Mouse (Mus musculus): ENCODE measurements around the gene Ttc39d.
"Not testable (repeated sequence)": the region's sequence is repeated elsewhere in the genome, so short reads cannot be mapped to it uniquely, and the experiment has no call there.

Gene Ttc39d

DNA sequence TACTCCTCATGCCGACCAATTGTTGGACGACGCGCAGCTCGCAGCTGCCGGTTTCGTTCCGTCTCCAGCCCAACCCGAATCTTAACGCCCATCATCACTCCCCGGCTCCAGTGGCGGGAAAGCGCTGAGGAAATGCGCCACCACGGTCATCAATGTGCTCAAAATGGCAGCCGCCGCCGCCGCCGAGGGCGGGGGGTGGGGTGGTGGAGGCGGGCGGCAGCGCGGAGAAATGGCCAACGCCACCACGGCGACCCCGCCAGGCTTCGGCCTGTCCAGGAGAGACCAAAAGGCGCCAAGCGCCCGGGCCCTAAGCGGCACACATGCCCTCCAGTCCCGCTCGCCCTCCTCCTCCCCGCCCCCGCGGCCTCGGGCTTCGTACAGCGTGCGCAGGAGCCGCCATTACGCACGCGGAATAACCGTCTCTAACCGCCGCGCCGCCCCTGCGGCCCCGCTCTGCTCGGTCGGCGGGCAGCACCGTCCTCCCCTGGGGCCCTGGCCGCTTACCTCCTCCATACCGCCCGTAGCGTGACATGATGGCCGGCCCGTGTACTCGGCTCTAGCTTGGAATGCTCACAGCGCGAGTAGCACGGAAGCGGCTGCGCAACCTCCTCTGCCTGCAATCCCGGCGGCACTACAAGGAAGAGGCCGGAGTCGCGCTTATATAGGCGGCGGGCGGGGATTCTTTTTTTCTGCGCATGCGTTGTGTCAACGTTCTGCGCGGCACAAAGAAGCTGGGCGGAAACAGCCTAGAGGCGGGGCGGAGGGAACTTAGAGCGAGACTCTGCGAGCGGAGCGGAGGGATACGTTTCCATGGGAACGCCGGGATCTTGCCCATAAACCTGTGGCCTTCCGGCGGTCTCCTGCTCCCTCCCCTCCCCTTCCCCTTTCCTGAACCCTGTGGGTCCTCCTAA is at the start of gene Ttc39d, which contains the start of gene Srsf7:
Gene Ttc39d (plus strand): TSS at position 790 of the 911 bp plus-strand sequence.
Gene Srsf7 (minus strand): TSS at position 637 of the 911 bp plus-strand sequence.
- peak; percentile 99 for DNase-seq (ENCODE audit: low spot score)

DNA sequence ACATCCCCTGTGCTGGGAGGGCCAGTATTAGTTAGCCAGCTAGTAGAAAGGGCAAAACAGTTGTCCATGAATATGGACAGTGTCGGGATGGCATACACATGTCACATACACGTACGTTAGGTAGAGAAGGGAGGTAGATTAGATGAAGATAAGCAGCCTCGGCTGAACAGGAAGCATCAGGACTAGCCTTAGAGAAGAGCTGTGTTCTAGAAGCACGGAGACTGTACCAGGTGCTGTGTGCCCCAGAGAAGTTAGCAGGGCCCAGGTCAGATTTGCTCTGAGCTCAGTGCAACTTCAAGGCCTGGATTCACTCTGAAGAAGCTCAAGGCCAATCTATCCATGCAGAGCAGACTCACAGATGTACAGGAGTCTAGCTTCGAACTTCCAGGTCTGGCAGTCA is 49.8 kb upstream of the Ttc39d start:
- no peak for DNase-seq (ENCODE audit: low spot score)

DNA sequence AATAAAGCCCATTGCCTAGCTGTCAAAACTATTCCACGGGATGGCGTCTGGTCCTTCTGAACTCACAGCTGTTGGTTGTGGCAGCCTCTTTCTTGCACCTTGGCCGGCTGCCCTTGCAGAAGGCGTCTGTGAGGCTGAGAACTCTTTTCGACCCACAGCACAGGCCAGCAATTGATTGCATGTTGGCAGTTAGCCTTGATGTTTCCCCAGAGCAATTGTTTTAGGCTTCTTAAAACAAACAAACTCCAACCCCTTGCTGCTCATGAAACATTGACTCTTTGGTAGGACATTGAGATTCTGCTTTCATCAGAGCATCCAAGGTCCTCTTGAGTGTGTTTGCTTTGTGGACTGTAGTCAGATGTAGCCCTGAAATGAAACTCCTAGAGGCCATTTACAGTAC is 46.8 kb upstream of the Ttc39d start:
- no peak for DNase-seq (ENCODE audit: low spot score)

DNA sequence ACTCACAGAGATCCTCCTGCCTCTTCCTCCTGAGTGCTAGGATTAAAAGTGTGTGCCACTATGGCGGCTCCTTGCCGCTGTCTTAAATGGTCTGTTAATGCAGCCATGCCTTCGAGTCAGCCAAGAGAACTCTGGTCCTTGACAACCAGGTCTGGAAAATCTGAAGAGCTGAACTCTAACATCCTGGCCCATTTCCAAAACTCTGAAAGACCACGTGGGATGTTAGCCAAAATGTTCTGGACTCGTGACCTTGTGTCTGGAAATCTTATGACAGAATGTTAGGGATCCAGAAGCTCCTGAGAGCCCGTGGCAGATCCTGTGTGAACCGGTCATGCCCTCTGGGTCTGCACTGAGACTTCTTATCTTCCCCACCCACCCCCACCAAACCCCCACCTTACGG is 43.3 kb upstream of the Ttc39d start:
- no peak for DNase-seq (ENCODE audit: low spot score)

DNA sequence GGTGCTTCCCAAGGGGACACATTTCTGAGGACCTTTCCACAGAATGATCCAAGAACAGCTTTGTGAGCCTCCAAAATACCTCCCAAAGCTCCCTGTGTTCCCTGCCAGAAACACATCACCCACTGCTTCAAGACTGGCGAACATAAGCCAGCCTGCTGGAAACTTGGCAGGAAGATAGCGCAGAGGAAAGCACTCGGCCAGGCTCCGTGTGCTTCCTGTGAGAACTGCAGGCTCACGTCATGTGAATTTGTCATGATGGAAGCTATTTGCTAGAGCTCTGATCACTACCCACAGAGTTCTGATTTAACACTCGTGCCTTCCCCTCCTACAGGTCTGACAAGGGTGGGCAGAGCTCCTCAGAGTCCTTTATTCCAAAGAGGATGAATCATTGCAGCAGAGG is 41.5 kb upstream of the Ttc39d start:
- no peak for DNase-seq (ENCODE audit: low spot score)

DNA sequence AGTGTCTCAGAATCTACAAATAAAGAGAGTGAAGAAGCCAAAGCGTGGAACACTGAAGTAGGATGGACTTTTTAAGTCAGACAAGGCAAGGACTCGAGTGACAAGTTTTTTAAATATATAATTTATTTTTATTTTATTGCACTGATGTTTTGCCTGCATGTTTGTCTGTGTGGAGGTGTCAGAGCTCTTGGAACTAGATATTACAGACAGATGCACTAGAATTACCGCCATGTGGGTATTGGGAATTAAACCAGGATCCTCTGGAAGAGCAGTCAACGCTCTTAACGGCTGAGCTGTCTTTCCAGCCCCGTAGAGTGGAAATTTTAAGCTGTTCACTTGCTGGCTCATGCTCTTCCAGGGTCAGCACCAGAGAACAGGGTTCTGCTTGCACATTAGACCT is 40.9 kb upstream of the Ttc39d start:
- no peak for DNase-seq (ENCODE audit: low spot score)

DNA sequence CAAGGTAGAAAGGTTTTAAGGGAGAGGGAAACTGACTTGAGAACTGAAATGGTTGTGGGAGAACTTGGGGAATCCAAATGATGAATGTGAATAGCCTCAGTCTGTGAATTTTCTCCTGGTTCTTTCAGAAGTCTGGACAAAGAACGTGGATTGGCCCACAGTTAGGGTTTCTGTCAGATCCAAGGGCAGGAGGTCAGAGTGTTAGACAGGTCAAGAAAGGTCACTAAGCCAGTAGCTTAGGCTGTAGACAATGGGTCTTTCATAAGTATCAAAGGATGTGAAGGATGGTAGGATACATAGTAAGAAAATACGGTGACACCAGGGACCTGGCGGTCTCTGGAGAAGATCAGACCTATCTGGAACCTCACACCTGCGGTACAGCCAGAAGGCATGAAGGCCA is 39.8 kb upstream of the Ttc39d start:
- peak; percentile 53 for DNase-seq (ENCODE audit: low spot score)

DNA sequence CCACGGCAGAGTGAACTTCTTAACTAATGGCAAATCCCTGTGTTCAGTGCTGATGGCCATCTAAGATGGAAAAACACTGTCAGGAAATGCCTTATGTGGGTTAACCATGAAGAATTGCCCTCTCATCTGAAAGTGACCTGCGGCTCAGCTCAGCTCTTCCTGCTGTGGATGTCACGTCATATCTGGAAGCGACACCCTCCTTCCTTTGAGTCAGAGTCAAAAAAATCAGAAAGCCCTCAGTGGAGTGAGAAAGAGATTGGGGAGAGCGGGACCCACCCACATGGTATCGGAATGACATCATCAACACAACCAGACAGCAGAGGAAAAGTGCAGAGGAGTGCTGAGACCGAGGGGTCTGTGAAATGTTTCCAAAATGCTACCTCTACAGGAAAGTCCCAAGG is 39.4 kb upstream of the Ttc39d start:
- no peak for DNase-seq (ENCODE audit: low spot score)

DNA sequence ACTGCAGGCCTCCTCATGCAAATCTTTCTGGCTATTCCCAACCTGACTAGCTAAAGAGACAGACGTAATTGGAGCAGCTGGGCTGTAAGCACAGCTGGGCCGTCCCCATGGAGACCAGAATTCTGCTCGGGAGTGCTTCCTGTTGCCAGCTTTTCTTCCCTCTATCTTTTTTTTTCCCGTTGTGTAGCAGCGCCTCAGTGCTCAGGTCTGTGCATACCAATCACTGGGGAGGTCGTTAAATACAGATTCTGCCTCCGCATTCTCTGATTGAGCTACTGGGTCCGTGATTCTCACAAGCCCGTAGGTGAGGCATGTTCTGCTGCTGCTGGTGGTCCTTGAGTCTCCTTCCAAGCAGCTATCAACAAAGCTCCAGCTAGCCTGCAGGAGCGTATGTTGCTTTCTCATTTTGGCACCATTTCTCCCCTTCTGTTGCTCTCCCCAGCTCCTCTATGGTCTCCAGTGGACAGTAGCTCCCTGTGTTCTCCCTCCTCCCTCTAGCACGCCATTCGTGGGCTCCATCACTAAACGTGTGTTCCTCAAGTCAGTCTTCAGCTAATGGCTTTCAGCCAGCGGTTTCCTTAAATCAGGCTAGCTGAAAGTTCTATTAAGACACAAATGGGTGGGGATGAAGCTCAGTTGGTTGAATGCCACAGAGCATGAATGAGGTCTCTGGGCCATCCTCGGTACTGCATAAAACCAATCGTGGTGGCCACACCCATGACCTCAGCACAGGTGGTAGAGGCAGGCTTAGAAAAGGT is 38.7 kb upstream of the Ttc39d start:
- DNase-seq (ENCODE audit: low spot score): peak; percentile 71

DNA sequence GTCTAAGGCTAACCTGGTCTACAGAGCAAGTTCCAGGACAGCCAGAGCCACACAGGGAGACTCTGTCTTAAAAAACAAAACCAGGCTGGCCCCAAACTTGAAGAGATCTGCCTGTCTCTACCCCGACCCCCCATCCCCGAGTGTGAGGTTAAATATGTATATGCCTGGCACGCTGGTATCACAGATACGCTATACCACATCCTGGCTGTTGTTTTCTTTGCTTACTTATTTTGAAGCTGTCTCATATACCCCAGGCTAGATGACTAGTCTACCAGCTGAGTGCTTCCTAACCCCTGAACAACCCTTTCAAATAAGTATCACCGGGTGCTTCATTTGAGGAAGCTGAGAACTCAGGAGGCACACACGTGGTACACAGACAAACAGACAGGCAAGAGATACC is 37.5 kb upstream of the Ttc39d start:
- no peak for DNase-seq (ENCODE audit: low spot score)

DNA sequence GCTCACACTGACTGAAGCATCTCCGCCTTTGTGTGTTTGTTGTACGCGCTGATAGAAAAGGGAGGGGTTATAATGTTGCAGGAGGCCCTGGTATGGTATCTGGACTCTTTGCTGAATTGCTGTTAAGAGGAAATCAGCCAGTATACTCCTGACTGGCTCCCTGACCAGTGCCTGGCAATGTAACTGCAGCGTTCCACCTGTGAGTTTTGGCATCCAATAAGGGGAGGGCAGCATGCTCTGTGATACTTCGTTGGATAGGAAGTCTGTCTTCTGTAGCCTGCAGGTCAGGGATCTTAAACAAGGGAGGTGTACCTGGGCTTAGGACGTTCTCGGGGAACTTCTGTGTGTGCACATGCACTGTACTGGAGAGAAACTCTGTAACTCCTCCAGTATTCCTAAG is 36.3 kb upstream of the Ttc39d start:
- DNase-seq (ENCODE audit: low spot score): no peak

DNA sequence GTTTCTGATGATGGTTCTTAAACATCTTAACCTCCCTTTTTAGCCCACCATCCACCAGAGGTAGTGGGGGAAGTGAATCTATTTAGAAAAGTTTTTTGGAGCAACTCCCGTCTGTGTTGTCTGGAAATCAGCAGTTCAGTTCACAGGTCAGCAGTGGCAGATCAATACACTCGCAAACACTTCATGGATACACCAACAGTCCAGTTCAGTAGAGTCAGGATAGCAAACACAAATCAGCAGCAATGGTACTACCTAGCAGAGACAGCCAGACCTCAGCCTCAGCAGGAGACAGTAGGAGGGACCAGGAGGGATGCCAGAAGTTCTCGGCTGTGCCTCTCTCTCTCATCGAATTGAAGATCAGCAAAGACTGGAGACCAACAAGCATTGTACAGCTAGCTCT is 35.3 kb upstream of the Ttc39d start:
- no peak for DNase-seq (ENCODE audit: low spot score)

DNA sequence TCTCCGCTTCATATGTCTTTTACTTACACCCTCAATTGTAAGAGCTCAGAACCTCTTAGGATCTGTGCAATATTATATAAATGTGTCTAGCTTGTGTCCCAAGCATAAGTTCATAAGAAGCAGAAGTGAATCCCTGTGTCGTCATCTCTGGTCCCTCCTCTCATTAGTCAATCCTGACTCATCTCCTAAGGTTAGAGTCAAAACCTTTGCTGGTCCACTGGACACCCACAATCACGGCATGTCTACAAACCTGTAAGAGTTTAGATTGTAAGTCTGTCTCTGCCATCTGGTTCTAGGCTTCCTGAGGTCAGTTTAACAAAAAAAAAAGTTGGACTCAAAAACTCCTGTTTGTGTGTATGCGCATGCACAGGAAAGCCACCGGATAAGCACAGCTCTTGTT is 34.5 kb upstream of the Ttc39d start:
- no peak for DNase-seq (ENCODE audit: low spot score)

DNA sequence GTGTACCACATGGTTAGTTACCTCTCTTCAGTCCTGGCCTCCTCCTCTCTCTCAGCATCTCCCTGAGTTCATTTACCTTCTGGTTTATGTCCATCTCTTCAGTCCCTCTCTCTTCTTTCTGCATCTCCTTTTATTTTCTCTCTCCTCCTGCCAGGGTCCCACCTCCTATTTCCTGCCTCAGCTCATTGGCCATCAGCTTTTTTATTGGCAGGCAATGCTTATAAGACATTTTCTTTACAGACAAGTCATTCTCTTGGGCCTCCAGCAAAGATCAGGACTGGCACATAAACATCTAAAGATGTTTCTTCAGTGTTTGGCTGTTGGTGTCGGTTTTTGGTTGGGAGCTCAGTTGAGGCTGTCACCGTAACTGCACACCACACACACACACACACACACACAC is 33.6 kb upstream of the Ttc39d start:
- DNase-seq (ENCODE audit: low spot score): no peak

DNA sequence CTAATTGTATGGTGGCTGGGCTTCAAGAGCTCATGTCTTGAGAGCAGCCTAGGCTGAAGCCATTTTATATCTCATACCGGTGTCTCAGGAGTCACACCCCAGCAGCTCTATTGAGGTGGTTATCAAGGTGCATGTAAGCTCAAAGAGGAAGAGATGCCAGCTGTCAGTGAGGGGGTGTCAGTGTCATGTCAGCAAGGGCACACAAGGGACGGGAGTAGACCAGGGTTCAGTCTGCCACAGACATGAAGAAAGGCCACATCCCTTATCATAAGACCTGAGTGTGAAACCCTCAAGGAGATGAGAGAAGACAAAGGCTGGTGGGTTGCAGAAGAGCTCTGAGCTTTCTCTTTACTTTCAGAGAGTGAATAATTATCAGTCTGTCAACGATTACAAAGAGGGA is 33.1 kb upstream of the Ttc39d start:
- DNase-seq (ENCODE audit: low spot score): no peak

DNA sequence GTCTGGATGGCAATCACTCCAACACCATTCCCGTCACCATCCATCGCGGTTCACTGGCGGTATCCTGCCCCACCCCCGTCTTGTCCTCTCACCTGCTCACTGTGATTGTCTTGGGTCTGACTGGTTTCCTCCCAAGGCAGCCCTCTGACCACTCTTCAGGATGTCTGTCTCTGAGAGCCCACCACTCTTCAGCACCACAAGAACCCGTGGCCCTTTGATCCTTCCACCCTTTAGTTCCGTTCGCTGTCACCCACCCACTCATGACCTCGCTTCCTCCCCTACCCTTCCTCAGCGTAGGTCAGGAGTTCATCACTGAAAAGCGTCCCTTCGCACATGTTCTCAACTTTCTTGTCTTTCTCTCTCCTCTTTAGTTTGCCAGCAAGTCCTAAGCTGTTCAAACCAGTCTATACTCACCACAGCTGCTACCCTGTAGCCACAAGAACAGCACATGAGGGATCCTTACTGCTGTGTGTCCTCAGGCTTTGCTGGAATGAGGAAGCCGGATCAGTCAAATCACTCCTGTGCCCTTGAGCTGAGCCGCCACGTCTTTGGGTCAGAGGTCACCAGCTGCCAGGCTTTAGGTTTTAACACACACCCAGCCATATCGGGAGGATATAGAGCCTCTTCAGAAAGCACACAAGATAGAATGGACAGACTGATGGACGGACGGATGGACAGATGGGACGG is 32.4 kb upstream of the Ttc39d start:
- DNase-seq (ENCODE audit: low spot score): peak; percentile 38

DNA sequence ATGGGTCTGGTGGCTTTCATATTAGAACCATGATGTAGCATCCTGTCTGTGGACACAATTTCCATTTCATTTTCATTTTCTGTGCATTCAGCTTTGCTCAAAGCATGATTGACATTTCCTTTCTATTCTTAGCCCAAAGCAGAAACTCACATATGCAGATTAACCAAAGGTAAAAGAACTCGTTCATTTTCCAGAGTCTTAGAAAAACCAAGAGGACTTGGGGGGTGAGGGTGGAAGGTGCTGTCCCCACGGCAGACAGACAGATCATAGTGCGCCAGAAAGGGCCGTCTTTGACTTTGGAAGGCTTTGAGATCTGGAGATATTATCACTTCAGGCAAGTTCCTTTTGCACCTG is 31.9 kb upstream of the Ttc39d start:
- DNase-seq (ENCODE audit: low spot score): no peak

DNA sequence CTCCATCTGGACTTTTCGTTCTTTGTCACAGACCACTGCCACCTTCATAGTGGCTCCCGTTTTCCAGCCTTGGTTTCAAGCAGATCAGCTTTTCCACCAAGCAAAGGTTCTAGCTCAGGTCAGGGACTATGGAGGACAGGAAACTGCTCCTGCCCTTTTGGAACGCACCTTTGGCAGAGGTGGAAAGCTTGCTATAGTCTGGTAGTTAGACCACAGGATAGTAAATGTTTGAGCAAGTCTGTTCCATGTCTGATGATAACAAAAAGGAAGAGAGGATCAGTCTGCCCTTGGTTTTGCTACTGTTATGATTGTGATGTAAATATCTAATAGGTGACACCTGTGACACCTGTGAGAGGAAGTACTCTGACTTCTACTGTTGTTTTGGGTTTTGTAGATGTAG is 31.3 kb upstream of the Ttc39d start:
- no peak for DNase-seq (ENCODE audit: low spot score)

DNA sequence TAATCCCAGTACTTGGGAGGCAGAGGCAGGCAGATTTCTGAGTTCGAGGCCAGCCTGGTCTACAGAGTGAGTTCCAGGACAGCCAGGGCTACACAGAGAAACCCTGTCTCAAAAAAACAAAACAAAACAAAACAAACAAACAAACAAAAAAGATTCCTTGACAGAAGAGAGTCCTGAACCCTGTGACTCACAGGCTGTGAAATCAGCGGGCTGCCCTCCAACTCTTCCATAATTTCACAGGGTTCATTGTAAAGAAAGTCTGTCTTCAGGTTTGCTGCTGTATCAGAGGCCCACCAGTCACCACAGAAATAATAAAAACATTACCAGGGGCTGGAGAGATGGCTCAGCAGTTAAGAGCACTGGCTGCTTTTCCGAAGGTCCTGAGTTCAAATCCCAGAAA is 28.4 kb upstream of the Ttc39d start:
- DNase-seq (ENCODE audit: low spot score): not testable (repeated sequence)

DNA sequence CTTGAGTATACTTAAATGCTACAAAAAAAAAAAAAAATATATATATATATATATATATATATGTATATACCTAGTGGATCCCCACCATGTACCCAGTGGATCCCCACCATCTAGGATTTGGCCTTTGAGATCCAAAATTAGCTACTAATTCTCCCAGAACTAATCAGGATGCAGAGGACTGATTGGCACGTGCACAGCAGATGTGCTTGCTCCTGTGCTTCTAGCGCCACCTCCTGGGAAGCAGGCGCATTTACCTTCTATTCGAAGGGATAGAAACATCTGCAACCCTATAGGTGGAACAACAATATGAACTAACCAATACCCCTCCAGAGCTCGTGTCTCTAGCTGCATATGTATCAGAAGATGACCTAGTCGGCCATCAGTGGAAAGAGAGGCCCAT is 27.3 kb upstream of the Ttc39d start:
- DNase-seq (ENCODE audit: low spot score): peak; percentile 87

DNA sequence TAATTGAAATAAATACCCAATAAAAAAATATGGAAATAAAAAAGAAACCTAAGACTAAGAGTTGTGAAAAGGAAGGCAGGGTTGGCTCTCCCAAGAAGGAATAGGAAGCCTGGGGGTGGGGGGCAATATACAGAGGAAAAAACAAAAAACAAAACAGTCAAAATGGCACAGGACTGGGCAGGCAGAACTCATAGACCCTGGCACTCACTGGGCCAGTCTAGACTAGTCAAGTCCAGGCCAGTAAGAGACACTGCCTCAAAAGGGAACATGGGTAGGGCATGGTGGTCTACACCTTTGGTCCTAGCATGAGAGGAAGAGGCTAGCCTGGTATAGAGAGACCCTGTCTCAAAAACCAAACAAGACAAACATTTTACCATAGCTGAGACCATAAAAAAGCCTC is 26.8 kb upstream of the Ttc39d start:
- DNase-seq (ENCODE audit: low spot score): no peak

DNA sequence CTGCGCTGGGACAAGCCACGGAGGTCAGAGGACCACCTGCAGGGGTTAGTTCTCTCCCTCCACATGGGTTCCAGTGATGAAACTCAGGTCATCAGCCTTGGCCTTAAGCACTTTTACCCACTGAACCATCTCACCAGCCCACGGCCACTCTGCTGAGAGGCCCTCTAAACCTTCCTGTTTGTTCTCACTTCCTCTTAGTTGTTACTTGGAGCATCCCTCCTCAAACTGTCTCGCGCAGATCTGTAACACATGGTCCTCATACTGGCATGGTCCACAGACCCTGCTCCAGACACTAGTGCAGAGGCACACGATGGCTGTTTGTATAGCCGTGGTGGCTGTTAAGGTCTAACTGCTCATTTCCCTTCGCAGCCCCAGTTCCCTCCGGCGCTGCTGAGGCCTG is 23.6 kb upstream of the Ttc39d start:
- no peak for DNase-seq (ENCODE audit: low spot score)

DNA sequence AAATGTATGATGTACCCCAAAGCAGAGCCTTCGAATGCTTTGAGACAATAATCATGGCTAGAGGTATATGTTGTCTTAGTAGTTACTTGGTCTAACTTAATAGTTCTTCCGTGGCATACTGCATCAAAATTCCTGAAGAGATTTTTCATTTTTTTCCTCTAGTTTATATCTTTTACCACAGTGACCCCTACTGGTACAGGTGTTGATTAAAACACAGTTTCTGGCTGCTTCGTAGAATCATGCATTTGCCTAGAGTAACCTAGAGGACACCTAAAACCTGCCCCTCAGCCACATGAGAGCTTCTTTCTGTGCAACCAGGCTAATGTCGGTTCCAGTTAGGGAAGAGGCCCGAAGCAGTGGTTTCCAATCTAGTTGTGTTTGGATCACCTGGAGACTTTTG is 14.2 kb upstream of the Ttc39d start:
- peak; percentile 47 for DNase-seq (ENCODE audit: low spot score)

Measured in embryo, embryonic 10 days (tissue).